Mouse (Mus musculus) cerebellum, postnatal 4 days (tissue): ENCODE data around the gene Trim59.

Source experiments
- DNase-seq, 2 experiments: peaks; one replicate each; pipeline ENCODE4 v3.0.0; 2022; ENCODE audit warnings: low spot score in 2 of 2, mixed read lengths in 1 of 2

Gene Trim59

GRCm38 (mm10) chr3:69005338-69006245, 39.0 kb downstream of the Trim59 start:
- DNase-seq, result peak; percentile 25 to 54

GRCm38 (mm10) chr3:69004437-69005337, 39.9 kb downstream of the Trim59 start, which contains the start of the genes Ift80 and Smc4:
Gene Ift80, minus strand, starts transcription at chr3:69004570.
Gene Smc4, plus strand, starts transcription at chr3:69004738.
- DNase-seq, result peak; percentile 85 to 94

GRCm38 (mm10) chr3:69004055-69004436, 40.5 kb downstream of the Trim59 start:
- DNase-seq, result no peak

DNA sequence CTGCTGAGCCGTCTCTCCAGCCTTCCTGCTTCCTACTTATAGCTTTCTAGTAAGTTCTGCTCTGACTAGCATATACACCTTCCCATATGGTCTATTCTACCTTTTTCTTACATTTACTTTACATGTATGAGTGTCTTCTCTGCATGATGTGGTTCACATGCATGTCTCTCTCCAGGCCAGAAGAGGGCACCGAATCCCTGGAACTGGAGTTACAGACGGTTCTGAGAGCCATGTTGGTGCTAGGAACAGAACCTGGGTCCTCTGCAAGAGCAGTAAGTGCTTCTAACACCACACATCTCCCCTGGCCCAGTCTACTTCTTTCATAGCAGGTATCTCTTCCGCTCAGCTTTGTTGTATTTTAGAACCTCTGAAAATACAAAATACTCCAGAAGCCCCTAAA, 41.8 kb downstream of the Trim59 start:
- no peak for DNase-seq

DNA sequence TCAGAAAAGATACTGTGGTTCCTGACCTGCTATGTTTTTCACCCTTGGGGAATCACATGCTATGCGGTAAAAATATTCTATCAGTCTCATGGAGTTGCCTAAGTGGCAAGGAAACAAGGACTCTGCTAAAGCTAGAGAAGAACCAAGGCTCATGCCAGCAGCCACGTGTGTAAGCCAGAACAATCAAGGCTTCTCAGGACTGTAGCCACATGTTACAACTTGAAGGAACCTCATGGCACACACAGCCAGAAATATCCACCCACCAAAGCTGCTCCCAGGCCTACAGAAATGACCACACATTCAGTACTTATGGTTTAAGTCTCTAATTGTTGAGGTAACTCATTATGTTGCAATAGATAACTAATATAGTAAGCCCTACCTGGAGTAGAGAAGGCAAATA, 58.0 kb downstream of the Trim59 start:
- no peak for DNase-seq
